Mouse (Mus musculus) ES-E14 (cell line): ENCODE measurements around the gene Fgd4. TPM values are rescaled to one million over a fixed set of nuclear protein-coding genes. Genes with fewer than 3 reads are reported as not detected.
"Not testable (repeated sequence)": the region's sequence is repeated elsewhere in the genome, so short reads cannot be mapped to it uniquely, and the experiment has no call there.

ENCODE experiments used
- DNase-seq: peaks from one replicate; pipeline ENCODE4 v3.0.0-alpha.2; 2013; ENCODE audit warnings: low read depth, low spot score
- H3K27ac ChIP-seq: 2 replicates; pipeline ENCODE4 v1.5.1; 2012; ENCODE audit warnings: low read depth, mild to moderate bottlenecking, low read length, moderate library complexity, mixed read lengths; ENCODE audit not compliant: poor library complexity, insufficient read depth, severe bottlenecking
- H3K36me3 ChIP-seq: 2 replicates; pipeline ENCODE4 v1.6.1; 2012; ENCODE audit warnings: mild to moderate bottlenecking, low read length, moderate library complexity, mixed read lengths; ENCODE audit not compliant: control insufficient read depth, poor library complexity, insufficient read depth, severe bottlenecking
- H3K4me1 ChIP-seq, 2 experiments: fragments of 150-350 bp in 1 of 2; sonication (generic) in 1 of 2; 2 replicates each; pipeline ENCODE4 v1.6.1; 2012; ENCODE audit warnings: low read length in 2 of 2, mild to moderate bottlenecking in 1 of 2, mixed read lengths in 1 of 2; ENCODE audit not compliant: control insufficient read depth in 2 of 2, insufficient read depth in 2 of 2, poor library complexity in 1 of 2
- H3K4me3 ChIP-seq, 2 experiments: fragments of 150-350 bp in 1 of 2; sonication (generic) in 1 of 2; 2 replicates each; pipeline ENCODE4 v1.5.1; 2012; ENCODE audit warnings: low read length in 2 of 2, low read depth in 1 of 2, mild to moderate bottlenecking in 1 of 2, mixed read lengths in 1 of 2; ENCODE audit not compliant: insufficient read depth in 1 of 2, poor library complexity in 1 of 2, severe bottlenecking in 1 of 2
- H3K9ac ChIP-seq: 2 replicates; pipeline ENCODE4 v1.6.1; 2012; ENCODE audit warnings: low read depth, mild to moderate bottlenecking, low read length, mixed read lengths; ENCODE audit not compliant: poor library complexity, insufficient read depth, severe bottlenecking
- H3K9me3 ChIP-seq: fragments of 150-350 bp; sonication (generic); 2 replicates; pipeline ENCODE4 v1.6.1; 2012; ENCODE audit warnings: low read depth, mild to moderate bottlenecking, low read length; ENCODE audit not compliant: control insufficient read depth, insufficient read depth
- CHD2 ChIP-seq: IDR thresholded peaks from 2 replicates; pipeline ENCODE4 v1.6.1; 2014; ENCODE audit warnings: mild to moderate bottlenecking, low read depth, low read length, inconsistent platforms
- HCFC1 ChIP-seq: IDR thresholded peaks from 2 replicates; pipeline ENCODE4 v1.6.1; 2012; ENCODE audit warnings: low read length, inconsistent platforms, borderline replicate concordance; ENCODE audit not compliant: insufficient read depth
- MAFK ChIP-seq: IDR thresholded peaks from 2 replicates; pipeline ENCODE4 v1.6.1; 2014; ENCODE audit warnings: mild to moderate bottlenecking, low read depth, low read length, inconsistent platforms; ENCODE audit not compliant: insufficient read depth
- ZC3H11A ChIP-seq: IDR thresholded peaks from 2 replicates; pipeline ENCODE4 v1.6.1; 2012; ENCODE audit warnings: low read depth, mild to moderate bottlenecking, inconsistent platforms, low read length, borderline replicate concordance
- ZNF384 ChIP-seq: IDR thresholded peaks from 2 replicates; pipeline ENCODE4 v1.6.1; 2012; ENCODE audit warnings: low read depth, low read length, inconsistent platforms
- in situ Hi-C, 2 experiments: fragments of 600-800 bp; cut with MboI; formaldehyde crosslinking; loops; one replicate each; pipeline ENCODE4 v1.15.1; 2025; ENCODE audit warnings: low sequenced_read_pairs in 2 of 2, inconsistent platforms in 1 of 2; ENCODE audit not compliant: unreplicated experiment in 2 of 2
- total RNA-seq: library from RNA; depleted of rRNA; stranded (reverse); fragments of 300-350 nt; gene quantifications from 2 replicates; pipeline ENCODE4 v1.2.3, GENCODE M21; 2012

The Fgd4 gene
- total RNA-seq, 1 experiment: 34.9 TPM

GRCm38 (mm10) chr16:16498798-16499197, 101.6 kb downstream of the Fgd4 start:
- in situ Hi-C loops: no loop called here
- H3K9me3 ChIP-seq: no peaks in the 10 kb centered on the region
- no peak overlapping the region for H3K9ac ChIP-seq
- no peak overlapping the region for H3K4me3 ChIP-seq
- no peaks in the 10 kb centered on the region for H3K36me3 ChIP-seq
- no peak overlapping the region for H3K27ac ChIP-seq
- DNase-seq: no peak
- no peak for TF ChIP-seq HCFC1
- no peak for TF ChIP-seq ZNF384
- H3K4me1 ChIP-seq: no peaks in the 10 kb centered on the region

DNA sequence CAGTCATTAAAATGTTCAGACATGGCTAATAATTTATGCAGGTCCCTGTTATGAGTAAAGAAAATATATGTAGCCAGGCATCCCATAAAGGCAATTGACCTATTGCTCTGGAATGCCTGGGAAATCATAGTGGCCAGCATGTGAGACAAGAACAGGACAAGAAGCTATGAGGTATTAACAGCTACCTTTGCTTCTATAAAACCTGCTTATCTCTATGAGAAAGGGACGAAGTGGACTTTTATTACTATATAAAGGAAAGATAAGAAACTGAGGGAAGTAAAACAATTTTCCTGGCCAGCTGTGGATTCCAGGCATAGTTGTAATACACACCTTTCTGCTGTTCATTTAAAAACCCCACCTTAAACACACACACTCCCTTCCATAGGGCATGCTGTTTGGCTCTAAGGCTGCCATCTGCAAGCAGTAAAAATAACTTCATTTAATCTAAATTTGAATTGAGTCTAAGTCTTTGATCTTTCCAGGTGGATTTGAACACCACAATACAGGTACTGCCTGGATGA, 114.8 kb downstream of the Fgd4 start:
- Histone ChIP-seq H3K9me3 (no peaks in the 10 kb centered on the region), H3K36me3 (0 out of 2 replicates have a peak, but pooled peaks cover 2% of the 10 kb centered on the region), H3K4me1 (no peaks in the 10 kb centered on the region), H3K9ac (no peak overlapping the region), H3K27ac (no peak overlapping the region), H3K4me3 (no peak overlapping the region)
- no peak for DNase-seq
- in situ Hi-C loops: no loop called here
- no peak for TF ChIP-seq HCFC1
- TF ChIP-seq CHD2: no peak

DNA sequence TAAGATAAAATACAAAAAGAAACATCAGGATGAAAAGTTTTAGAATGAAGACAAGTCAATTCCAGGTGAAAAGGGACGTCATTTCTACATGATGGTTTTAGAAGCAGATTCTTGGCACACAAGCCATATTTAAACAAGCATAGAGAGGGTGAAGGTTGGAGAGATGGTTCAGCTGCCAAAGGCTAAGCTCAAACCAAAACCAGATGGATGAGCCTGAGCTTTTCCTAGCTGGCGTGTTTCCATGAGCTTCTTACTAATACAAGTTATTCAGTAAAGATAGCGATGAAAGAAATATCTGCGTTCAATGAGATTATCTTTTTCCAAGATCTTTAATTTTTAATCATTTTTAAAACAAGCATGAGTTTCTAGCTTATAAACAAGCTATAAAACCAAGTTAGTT, 115.7 kb downstream of the Fgd4 start:
- H3K9me3 ChIP-seq: no peaks in the 10 kb centered on the region
- in situ Hi-C loops: no loop called here
- no peak overlapping the region for H3K9ac ChIP-seq
- no peak overlapping the region for H3K4me3 ChIP-seq
- DNase-seq: no peak
- no peaks in the 10 kb centered on the region for H3K4me1 ChIP-seq
- H3K27ac ChIP-seq: no peak overlapping the region
- TF ChIP-seq ZC3H11A: no peak
- TF ChIP-seq HCFC1: no peak
- TF ChIP-seq MAFK: no peak
- TF ChIP-seq ZNF384: no peak
- no peak for TF ChIP-seq CHD2
- H3K36me3 ChIP-seq: 0 out of 2 replicates have a peak, but pooled peaks cover 2% of the 10 kb centered on the region

GRCm38 (mm10) chr16:16473451-16473850, 126.9 kb downstream of the Fgd4 start:
- H3K4me3 ChIP-seq, H3K9me3 ChIP-seq, H3K36me3 ChIP-seq, H3K4me1 ChIP-seq, in situ Hi-C loops, H3K9ac ChIP-seq, H3K27ac ChIP-seq: not testable (repeated sequence)
- DNase-seq: peak; percentile 22

GRCm38 (mm10) chr16:16450021-16450420, 150.3 kb downstream of the Fgd4 start:
- TF ChIP-seq CHD2 (no peak), ZNF384 (no peak), MAFK (no peak), ZC3H11A (no peak), HCFC1 (no peak)
- in situ Hi-C loops: no loop called here

More at GRCm38 (mm10) chr16:16450021-16450420, 150.3 kb downstream of the Fgd4 start:
- H3K9ac ChIP-seq: no peak overlapping the region
- no peak overlapping the region for H3K27ac ChIP-seq
- no peak for DNase-seq
- H3K9me3 ChIP-seq: no peaks in the 10 kb centered on the region
- H3K36me3 ChIP-seq: peaks cover 4% of the 10 kb centered on the region; the same call in 1 of the 2 replicates
- H3K4me3 ChIP-seq: no peak overlapping the region
- H3K4me1 ChIP-seq: no peaks in the 10 kb centered on the region
